Mouse (Mus musculus) heart, adult 2 months (tissue): ENCODE results near the gene Smc3.

Experiments
- CTCF ChIP-seq: fragments of 200-600 bp; IDR thresholded peaks from 2 replicates; pipeline ENCODE4 v1.8.1; 2022; ENCODE audit warnings: antibody characterized with exemption, mild to moderate bottlenecking, moderate library complexity
- EP300 ChIP-seq: fragments of 200-500 bp; IDR thresholded peaks from 2 replicates; pipeline ENCODE4 v1.6.1; 2011; ENCODE audit warnings: low read depth, low read length, control low read depth; ENCODE audit not compliant: insufficient read depth
- POLR2A ChIP-seq: fragments of 200-500 bp; IDR thresholded peaks from 2 replicates; pipeline ENCODE4 v1.6.1; 2011; ENCODE audit warnings: mild to moderate bottlenecking, low read depth, low read length, control low read depth; ENCODE audit not compliant: insufficient read depth

GRCm38 (mm10) chr19:53668821-53669220, 68.6 kb downstream of the Smc3 start:
- no peak for TF ChIP-seq CTCF
- no peak for TF ChIP-seq POLR2A
- no peak for TF ChIP-seq EP300
